Mouse (Mus musculus) cerebellum, postnatal 36 days (tissue): Measurements from ENCODE around the gene BC005624.
"Not testable (repeated sequence)": the region's sequence is repeated elsewhere in the genome, so short reads cannot be mapped to it uniquely, and the experiment has no call there.

Source experiments
- DNase-seq, 2 experiments: peaks; one replicate each; pipeline ENCODE4 v3.0.0; 2021 to 2022; ENCODE audit warnings: mixed read lengths in 2 of 2

The BC005624 gene

DNA sequence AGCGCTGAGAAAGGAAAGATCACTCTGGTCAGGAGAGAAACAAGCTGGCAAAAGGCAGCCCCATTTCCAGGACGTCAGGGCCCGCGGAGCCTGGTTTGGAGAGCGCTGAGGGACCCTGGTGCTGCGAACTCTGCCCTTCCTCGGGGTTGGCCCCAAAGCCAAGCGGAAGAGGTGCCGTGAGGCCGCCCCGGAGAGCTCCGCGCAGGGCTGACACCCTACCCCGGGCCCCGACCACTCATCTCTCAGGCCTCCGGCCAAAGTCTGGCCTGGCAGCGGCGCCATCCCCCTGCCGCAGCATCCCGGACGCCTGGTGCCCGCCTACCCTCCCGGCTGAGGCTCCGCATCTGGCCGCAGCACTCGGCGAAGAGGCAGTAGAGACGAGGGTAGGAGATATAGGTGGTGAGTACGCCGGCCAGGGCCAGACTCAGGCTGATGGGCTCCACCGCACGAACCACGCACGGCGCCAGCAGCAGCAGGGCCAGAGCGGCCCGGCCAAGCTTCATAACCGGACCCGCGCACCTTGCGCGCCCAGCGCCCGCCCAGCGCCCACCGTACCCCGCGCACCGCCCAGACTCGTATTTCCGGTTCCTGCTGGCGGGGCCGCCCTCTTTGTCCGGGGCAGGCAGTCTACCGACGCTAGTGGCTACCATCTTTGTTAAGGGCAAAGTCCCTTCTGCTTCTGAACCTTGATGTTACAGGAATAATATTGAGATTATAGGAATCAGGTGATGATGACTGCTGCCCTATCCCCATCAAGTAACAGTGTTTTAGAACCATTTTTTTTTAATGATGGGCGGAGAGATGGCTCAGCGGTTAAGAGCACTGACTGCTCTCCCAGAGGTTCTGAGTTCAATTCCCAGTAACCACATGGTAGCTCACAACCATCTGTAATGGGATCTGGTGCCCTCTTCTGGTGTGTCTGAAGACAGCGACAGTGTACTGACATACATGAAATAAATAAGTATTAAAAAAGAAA is 14.4 kb downstream of the BC005624 start, which contains the start of gene Tor1a:
Tor1a (minus strand) TSS at position 582 of the 976 bp plus-strand sequence.
- DNase-seq: peak; percentile 88 to 91

DNA sequence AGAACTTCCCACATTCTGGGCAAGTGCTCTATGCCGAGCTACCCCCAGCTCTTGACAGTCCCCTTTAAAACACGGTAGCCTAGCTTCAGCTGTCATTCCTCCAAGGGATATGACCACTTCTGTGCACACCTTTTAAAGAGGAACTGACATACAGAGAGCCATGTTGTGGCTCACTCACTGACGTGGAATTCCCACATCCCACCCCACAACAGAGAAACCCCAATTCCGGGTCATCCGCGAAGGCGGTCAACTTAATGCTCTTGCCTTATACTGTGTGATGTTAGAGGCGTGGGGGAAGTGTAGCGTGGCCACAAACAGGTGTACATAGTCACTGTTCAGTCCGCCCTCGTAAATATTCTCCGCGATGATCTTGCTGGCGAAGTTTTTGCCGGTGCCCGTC is 15.2 kb downstream of the BC005624 start:
- DNase-seq: no peak

DNA sequence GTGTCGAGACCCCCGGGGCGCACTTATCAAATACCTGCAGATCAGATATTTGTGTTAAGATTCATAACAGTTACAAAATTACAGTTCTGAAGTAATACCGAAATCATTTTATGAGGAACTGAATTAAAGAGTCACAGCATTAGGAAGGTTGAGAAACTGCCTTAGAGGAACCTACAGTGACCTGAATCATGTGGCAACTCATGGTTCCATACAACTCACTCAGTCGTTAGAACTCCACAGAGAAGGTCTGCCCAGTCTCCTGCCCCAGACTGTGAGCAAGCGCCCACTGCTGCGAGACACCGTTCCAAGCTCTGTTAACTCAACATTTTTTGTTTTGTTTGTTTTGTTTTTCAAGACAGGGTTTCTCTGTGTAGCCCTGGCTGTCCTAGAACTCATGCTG is 16.4 kb downstream of the BC005624 start:
- no peak for DNase-seq

DNA sequence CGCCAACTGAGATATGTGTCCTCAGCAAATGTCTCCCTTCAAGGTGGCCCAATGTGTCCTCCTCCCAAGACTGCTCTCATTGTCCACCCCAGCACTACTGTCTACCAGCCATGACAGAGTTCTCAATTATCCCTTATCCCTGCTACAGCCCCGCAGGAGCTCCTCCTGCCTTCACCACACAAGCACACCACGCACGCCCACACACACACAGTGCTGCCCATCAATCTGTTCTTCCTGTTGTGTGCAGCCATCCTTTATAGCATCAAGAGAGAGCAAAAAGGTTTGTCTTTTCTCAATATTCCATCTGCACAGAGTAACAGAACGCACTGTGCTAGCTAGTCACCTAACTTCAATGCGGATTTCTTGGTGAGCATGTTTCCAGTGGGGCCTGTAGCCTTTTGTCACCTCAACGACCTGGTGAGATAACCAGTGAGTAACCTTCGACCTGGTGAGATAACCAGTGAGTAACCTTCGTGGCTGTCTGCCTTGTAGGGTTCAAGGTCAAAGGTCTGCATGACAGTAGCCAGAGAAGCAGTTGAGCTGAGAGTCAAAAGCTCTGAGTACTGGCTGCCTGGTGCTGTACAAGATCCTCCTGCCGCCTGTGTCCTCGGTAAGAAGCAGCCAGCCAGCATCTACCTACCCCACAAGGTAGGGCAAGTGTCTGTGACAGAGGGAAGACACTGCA is 19.3 kb downstream of the BC005624 start:
- no peak for DNase-seq

DNA sequence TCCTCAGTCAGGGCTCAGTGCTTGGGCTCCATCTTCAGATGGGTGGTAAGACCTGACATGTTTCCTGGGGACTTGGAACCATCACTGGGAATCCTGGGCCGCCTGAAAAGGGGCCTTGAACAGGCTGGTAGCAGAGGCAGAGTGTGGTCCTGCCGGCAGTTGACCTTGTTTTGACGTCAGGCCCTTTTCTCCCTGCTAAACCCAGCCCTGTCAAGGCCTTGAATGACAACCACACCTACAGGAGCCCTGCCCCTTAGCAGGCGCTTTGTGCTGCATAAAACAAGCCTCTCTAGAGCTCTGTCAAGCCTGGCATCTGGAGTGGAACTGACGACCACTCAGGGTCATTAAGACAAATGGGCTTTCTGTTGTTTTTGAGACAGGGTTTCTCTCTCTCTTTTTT is 22.1 kb downstream of the BC005624 start:
- DNase-seq: no peak

DNA sequence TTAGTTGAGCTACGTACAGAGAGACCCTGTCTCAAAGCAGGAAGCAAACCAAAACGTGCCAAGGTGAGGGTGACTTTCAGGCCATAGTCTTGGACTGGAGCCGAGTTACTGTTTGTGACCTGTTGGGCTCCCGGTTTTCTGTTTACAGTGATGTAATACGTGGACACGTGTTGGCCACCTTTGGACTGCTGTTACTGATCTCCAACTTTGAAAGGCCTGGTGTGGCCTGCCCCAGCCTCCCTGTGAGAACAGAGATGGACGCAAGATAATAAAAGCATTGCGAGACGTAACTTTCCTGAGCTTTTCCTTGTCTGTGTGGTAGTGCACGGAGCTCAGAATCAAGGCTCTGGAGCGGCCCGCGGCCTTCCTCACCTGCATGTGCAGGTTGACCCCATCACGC is 23.3 kb downstream of the BC005624 start:
- DNase-seq: no peak

DNA sequence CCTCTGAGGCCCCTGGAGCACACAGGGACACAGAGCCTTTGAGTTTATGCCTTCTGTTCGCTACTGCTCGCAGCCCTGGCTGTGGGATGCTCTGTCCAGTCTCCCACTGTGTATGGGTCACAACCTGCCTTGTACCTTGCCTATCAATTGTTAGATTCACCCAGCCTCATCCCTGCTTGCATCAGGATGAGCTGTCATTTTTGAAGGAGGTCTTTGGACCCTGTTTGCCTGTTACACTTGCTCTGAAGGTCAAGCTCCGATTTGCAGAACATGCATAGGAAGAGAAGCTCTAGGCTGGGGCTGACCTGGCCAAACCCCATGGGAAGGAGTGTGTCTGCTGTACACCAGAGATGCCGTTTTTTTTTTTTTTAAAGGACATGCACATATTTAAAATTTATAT is 24.5 kb downstream of the BC005624 start:
- no peak for DNase-seq

DNA sequence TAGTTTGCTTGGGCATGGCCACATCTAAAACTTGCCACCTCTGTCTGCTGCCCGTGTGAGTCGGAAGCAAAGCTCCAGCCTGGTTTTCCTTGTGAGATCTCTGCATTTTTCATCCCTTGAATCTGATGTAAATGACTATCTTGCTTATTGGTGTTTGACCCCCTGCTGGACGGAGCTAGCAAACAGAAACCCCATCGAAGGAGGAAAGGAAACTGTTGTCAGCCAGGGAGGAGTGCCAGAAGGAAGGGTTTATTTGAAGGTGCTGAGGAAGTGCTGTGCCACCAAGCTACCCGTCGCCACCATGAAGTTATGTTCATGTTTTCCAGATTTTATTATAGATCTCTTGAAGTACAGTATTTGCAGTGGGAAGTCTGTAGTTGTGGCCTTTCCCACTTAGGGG is 27.2 kb downstream of the BC005624 start:
- DNase-seq: no peak

DNA sequence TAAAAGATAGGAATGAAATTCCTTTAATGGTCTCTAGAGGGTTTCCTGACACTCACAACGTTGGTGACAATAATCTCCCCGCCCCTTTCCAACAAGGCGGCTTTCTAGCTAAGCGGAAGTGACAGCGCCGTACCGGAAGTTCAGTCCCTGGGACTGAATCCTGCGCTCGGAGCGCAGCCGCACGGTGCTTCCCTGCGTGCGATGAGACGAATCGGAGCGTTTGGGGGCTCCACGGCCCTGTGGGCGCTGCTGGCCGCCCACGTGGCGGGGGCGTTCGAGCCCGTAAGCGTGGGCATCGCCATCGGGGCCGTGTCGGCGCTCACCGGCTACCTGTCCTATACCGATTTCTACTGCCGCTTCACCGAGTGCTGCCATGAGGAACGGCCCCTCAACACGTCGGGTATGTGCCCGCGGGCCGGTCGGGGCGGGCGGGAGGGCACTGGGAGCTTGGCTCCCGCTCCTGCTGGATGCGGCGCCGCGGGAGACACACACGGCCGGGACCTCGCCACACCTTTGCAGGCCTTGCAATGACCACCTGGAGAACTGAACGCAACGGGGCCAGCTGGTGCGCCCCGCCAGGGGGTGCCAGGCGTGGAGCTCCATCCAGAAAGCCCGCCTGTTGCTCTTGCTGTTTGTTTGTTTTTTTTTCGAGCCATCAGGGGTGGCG is 29.0 kb downstream of the BC005624 start, which contains the start of gene Tor1b:
Tor1b (plus strand) TSS at position 136 of the 667 bp plus-strand sequence.
- peak; percentile 83 to 85 for DNase-seq

DNA sequence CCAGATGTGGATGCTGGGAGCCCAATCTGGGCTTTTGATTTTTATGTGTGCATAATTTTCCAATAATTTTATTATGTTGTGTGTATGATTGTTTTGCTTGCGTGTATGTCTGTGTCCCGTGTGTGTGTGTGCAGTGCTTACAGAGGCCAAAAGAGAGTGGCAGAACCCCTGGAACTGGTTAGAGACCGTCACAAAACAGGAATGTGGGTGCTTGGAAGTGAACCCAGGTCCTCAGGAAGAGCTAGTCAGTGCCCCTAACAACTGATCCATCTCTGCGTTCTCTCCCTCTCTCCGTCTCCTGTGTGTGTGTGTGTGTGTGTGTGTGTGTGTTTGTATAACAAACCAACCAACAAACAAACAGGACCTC is 29.6 kb downstream of the BC005624 start:
- DNase-seq: no peak

DNA sequence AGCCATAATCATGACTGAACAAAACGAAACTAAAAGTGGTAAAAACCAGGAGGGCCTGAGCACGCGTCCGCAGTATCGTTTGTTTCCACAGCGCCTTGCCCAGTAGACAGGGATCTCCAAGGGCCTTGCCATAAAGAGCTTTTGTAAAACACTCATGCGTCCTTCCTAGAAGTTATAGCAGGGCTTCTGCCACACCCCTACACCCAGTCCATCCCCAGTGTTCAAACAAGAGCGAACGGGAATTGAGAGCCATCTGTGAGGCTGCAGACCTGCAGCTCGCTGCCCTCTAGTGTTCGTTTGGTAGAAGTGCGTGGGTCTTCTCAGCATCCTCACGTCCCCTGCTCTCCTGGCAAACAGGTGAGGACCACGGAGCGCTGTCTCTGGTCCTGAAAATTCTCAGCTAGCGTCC is 39.4 kb downstream of the BC005624 start:
- DNase-seq: peak; percentile 53 to 60

DNA sequence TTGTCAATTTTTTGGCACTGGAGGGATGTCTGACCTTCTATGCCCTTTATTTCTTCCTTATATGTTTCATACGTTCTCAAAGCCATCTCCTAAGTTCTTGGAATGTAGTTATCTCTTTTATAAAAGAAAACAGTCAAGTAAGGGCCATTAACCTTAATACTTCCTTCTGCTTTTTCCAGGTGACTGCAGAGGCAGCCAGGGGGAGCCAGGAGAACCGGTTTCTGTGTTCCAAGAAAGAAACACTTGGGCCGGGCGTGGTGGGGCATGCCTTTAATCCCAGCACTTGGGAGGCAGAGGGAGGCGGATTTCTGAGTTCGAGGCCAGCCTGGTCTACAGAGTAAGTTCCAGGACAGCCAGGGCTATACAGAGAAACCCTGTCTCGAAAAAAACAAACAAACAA is 39.9 kb downstream of the BC005624 start:
- not testable (repeated sequence) for DNase-seq

DNA sequence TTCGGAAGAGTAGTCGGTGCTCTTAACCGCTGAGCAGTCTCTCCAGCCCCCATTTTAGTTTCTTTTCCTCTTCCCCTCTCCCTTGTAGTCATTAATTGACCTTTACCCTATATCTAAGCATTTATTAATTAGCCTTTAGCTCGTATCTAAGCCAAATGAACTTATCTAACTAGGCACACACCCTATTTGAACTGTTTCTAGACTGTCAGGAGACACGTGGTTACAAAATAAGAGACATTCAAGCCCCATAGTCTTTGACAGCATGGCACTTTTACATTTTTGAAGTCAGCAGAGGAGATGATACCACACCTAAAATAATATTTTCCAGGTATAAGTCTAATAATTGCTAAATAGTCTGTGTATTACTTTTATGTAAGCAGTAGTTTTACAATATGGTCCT is 40.4 kb downstream of the BC005624 start:
- DNase-seq: no peak

DNA sequence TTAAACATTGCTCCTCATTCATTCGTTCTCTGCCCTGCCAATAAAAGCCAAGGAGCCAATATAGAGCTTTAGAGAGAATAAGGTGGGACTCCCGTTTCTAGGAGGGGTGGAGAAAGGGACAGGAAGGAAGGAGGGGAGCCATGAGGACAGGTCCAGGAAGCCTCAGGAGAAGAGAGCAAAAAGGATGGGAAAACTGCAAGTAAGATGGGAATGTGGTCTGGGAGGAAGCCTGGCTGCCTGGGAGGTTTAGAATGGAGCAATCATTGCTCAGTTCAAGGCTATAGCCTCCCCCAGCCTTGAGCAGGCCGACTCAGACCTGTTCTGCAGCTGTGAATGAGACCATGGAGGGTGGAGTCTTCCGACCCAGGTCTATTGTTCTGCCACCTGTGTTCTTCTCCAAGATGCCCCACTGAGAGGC is 43.4 kb downstream of the BC005624 start:
- DNase-seq: no peak

DNA sequence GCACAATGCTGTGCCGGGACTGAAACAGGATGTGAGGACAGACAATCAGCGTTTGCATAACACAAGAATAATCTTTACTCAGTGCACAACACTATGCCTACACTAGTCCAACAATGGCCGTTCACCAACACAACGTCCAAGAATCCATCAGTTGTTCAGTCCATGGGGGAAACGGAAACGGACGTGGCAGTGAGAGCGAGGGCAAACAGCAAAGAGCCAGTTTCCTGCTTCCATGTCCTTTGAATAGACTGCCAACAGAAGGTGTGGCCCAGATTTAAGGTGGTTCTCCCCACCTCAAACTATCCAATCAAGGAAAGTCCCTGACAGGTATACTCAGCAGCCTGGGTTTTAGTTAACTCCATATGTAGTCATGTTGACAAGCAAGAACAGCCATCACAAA is 44.3 kb downstream of the BC005624 start:
- no peak for DNase-seq

DNA sequence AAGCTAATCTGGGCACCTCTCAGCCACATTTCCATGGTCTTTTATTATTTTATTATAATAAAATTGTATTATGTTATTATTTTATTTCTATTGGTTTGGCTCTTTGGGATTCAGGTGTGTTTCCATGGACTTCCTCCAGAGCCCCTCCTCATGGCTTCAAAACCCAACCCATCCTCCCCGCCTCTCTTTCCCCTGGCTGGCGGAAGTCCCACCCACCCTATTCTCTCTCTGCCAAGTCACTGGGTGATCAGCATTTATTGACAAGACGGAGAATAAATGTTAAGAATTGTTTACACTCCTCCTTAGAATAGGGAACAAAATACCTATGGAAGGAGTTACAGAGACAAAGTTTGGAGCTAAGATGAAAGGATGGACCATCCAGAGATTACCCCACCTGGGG is 45.2 kb downstream of the BC005624 start:
- DNase-seq: no peak

DNA sequence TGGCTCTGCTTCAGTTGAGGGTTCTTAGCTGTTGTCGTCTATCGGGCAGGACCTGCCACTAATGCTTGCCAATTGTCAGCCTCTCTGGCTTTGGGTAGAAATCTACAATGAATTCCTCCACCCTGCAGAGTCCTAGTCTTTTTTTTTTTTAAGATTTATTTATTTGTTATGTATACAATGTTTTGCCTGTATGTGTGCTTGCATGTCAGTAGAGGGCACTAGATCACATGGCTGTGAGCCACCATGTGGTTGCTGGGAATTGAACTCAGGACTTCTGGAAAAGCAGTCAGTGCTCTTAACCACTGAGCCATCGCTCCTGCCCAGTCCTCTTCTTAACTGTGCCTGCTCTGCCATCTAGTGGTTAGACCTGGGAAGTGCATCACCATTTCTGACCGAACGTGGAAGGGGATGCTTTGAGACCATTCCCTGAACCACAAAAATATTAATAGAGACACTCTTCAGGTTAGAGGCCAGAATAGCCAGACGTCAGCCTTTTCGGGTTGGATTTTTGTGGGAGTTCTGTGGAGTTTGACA is 48.0 kb downstream of the BC005624 start:
- DNase-seq: peak; percentile 74 to 81

DNA sequence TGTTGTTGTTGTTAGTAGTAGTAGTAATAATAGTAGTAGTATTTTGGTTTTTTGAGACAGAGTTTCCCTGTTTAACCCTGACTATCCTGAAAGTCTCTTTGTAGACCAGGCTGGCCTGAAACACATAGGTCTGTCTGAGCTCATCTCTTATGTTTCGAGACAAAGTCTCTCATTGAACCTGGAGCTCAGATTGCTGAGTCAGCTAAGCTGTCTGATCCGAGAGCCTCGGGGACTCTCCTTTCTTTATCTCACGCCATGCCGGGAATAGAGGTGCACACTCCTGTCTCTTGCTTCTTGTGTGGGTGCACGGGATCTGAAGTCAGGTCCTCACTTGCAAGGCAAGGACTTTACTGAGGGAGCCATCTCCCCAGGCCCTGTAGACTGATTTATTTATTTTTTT is 49.0 kb downstream of the BC005624 start:
- DNase-seq: no peak

DNA sequence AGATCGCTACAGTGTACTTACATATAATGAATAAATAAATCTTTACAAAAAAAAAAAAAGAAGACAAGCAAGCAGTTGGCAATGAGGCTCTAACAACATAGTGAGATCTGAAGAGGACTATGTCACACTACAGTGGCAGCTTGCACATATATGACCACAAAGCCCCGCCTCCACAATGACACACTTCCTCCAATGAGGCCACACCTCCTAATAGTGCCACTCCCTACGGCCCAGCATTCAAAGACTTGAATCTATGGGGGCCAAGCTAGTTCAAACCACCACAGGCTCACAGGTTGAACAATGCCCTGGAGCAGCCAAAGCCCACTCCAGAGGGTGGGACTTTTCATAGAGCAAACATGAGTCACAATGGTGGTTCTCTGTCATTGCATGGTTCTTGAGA is 50.1 kb downstream of the BC005624 start:
- DNase-seq: no peak

DNA sequence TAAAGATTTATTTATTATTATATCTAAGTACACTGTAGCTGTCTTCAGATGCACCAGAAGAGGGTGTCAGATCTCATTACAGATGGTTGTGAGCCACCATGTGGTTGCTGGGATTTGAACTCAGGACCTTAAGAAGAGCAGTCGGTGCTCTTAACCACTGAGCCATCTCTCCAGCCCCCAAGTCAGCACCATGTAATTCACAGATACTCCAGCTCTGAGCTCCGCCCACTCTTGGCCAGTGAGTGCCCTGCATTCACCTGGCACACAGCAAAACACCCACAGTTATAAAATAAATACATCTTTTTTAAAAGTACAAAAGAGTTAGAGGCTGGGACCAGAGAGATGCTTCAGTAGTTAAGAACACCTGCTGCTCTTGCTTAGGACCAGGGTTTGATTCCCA is 51.2 kb downstream of the BC005624 start:
- DNase-seq: not testable (repeated sequence)

DNA sequence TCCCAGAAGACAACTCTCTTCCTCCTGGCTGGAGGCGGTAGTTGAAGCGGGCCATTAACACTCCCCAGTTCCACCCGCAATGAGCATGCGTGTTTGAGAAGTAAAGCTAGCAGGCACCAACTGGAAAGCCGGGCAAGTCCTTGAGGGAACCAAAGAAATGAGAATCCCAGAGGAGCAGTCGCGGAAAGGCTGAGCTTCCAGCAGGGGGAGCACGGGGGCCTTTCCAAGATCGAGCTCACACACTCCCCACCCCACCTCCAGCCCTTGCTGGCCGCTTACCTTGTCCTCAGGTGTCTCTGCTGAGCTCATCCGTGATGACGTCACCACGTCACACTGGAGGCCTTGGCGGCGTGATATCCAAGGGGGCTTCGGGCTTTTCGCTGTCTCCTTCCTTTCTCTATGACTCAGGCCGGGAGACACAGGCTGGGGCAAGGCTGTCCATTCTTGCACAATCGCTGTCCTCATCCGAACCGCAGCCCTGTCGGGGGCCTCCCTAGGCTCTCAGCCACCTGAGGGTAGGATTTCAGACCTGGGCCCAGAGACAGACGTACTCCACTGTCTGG is 52.4 kb downstream of the BC005624 start, which contains the start of gene Ptges:
Ptges (minus strand) TSS at position 381 of the 563 bp plus-strand sequence.
- DNase-seq: peak; percentile 77 to 86

DNA sequence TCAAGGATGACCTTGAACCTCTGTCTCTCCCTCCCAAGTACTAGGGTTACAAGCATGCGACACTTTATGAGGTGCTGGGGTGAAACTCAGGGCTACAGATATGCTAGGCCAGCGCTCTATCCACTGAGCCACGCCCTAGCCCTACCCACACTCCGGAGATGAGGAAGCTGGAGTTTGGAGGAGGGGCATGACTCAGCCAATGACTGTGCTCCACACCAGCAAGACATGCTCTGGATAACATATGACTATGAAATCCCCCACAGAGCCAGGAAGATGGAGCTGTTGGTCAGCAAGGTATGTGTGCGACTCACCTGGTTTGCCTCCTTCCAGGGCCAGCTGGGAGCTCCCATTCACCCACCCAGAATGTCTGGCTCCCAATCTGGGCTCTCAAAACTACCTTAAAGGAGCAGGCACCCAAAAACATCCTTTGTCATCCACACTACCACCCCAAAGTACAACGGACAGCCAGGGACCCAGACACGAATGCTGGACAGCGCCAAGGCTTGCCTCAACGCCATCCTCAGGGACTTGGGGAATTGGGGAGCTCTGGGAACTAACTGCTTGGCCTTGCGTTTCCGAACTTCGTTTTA is 53.0 kb downstream of the BC005624 start:
- DNase-seq: no peak
